Mouse (Mus musculus) T-cell, adult 2 months (primary cell): Measurements from ENCODE around the gene Gm2022.
"Not testable (repeated sequence)": the region's sequence is repeated elsewhere in the genome, so short reads cannot be mapped to it uniquely, and the experiment has no call there.

Experiments used
- DNase-seq: peaks from one replicate; pipeline ENCODE4 v3.0.0; 2022; ENCODE audit warnings: low spot score

Gene Gm2022

DNA sequence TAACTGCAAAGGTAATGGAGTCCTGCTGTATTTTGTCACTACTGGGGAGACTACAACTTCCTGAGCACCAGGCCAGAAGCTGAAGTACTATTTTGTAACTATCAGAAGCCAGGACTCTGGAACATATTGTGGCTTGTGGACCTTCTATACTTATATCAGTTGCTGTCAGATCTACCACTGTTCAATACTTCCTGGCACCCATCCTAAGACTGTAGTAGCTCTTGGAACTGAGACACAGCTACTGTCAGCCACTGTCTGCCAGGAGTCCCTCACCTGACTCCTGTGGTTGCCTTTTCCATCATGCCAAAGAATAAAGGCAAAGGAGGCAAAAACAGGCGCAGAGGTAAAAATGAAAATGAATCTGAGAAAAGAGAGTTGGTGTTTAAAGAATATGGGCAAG, at the start of gene Gm2022:
Gene Gm2022 (plus strand): TSS at position 301 of the 400 bp plus-strand sequence.
- DNase-seq: not testable (repeated sequence)

DNA sequence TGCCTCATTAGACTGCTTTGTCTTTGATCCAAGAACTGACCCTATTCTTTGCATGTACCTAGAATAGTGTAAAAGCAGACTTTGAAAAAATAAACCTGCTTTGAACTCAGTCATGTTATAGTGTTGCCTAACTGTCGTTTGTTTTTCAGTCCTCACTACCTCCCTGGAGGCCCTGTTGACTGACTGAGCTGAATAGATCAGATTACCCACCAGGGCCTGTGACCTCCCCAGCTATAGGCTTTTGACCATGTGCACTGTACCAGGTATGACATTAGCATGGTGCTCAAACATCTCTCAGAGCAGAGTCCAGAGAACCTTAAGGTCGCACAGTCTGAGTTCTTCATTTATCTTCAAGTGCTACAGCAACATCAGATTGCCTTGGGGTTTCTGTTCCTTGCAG, 44.5 kb upstream of the Gm2022 start:
- not testable (repeated sequence) for DNase-seq

DNA sequence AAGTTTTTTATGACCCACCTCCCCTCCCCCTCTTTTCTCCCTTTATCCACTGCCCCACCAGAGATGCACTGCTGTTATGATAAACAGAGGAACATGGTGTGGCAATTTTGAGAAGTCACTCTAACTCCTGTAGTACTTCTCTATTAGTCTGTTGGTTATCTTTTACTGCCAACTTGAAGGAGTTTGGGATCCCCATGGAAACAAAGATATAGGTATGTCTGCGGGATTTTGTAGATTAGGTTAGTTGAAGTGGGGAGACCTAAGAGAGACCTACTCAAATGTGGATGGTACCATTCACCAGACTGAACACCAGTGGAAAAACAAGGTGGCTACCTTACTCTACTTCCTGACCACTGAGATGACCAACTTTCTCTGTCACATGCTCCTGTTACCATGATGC, 39.1 kb upstream of the Gm2022 start:
- not testable (repeated sequence) for DNase-seq

DNA sequence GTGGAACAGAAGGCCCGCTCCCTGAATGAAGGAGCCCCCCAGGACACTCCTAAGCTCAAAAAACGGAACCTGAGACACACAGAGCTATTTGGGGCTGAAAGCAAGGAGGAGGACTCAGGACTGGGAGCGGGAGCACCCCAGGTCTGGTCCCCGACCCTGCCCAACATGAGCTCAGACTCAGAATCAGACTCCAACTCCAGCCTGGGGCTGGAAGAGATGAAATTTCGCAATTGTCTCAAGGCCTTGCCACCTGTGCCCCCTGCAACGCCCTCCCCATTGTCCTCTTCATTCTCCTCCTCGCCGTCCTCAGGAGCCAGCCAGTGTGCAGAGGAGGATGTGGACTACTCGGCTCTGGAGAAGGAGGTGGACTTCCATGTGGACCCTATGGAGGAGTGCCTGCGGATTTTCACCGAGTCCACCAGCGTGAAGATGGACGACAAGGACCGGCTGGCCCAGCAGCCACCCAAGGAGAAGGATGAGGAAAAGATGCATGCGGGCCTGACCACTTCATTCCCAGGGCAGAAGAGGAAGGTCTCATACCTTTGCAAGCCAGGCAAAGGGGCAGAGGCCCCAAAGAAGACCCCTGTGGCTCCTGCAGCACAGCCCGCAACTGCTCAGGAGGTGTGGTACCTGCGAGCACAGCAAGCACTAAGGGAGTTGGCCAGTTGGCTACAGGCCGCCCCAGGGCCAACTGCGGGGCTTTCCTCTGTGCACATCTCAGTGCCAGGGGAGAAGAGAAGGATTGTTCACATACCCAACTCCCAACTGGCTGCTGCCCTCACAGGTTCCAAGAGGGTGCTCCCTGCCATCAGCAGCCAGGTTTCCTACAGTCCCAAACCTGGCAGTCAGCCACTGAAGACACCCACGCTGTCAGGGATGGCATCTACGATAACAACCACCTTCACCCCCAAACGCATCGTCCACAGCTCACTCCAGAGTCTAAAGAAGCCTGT, 33.2 kb upstream of the Gm2022 start:
- DNase-seq: not testable (repeated sequence)

DNA sequence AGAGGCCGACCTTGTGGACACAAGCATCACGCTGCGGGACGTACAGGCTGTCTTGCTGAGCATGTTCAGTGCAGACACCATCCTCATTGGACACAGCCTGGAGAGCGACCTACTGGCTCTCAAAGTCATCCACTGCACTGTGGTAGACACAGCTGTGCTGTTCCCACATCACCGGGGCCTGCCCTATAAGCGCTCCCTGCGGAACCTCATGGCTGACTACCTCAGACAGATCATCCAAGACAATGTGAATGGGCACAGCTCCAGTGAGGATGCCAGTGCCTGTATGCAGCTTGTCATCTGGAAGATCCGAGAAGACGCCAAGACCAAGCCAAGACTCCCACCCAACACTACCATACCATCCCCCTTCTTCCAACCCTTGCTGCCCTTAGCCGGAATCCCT, 31.5 kb upstream of the Gm2022 start:
- not testable (repeated sequence) for DNase-seq

DNA sequence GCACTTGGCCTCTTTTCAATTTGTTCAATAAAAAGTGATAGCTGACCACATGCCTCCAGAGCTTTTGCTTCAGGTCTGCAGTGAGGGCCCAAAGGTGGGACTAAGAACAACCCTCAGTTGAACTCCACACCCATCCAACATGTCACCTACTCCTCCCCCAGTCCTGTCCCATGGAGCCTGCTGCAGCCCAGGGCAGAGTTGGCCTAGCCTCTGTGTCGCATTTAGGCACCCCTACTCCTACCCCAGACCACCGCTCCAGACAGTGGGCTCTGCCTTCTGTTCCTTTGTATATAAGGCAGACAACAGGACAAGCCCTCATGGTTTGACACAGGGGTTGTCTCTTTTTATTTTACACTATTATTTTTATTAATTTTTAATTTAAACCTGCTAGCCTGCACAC, 31.1 kb upstream of the Gm2022 start:
- DNase-seq: not testable (repeated sequence)

DNA sequence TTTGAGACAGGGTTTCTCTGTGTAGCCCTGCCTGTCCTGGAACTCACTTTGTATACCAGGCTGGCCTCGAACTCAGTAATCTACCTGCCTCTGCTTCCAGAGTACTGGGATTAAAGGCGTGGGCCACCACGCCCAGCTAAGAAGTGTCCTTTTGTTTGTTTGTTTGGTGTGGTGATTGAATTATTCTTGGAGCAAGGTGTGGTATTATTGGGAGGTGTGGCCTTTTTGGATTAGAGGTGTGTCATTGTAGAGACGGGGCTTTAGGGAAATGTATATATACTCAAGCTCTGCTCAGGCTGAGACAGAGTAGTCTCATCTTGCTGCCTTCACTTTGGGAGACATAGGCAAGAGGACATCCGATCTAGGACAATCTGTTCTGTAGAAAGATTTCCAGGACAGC, 21.4 kb upstream of the Gm2022 start, which contains the start of gene Gm2016:
Gene Gm2016 (plus strand): TSS at position 301 of the 400 bp plus-strand sequence.
- DNase-seq: not testable (repeated sequence)

DNA sequence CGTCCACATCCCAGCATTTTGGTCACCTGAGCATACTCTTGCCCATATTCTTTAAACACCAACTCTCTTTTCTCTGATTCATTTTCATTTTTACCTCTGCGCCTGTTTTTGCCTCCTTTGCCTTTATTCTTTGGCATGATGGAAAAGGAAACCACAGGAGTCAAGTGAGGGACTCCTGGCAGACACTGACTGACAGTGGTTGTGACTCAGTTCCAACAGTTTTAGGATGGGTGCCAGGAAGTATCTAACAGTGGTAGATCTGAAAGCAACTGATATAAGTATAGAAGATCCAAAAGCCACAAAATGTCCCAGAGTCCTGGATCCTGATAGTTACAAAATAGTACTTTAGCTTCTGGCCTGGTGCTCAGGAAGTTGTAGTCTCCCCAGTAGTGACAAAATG, 24.6 kb downstream of the Gm2022 start, which contains the start of gene Gm2035:
Gene Gm2035 (minus strand): TSS at position 137 of the 400 bp plus-strand sequence.
- DNase-seq: not testable (repeated sequence)
